Mouse (Mus musculus) right cerebral cortex, postnatal 36 days (tissue): ENCODE measurements at regions not wholly inside any gene's neighbourhood (a gene's known extent, or its start where the extent isn't known, plus 50 kb on each side); places are given as distances from the start of the nearest gene placed in this dataset.
A peak's percentile ranks its signal among the peaks of the same experiment; 100 is the strongest.

Source experiments
- DNase-seq, 2 experiments: peaks; one replicate each; pipeline ENCODE4 v3.0.0; 2022; ENCODE audit warnings: low spot score in 2 of 2, mixed read lengths in 1 of 2

DNA sequence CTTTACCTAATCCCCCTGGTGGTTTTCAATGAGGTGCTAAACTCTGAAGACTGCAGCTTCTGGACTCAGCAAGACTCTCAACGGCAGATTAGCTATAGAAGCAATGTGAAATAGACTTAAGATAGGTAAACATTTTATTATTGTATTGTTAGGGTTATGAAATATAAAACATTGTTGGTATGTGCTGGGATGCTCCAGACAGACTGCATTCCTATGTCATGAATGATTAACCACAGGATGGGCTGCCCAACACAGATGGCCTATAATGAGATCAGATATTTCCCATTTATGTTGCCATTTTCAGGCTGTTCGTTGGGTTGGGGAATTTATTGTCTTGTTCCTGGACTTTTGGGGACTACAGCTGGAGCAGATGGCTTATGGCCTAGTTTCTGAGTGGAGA lies 1711.3 kb upstream of the Cdh20 start:
- no peak for DNase-seq

GRCm38 (mm10) chr1:103071045-103071444 lies 1697.3 kb upstream of the Cdh20 start:
- DNase-seq: peak in 1 of 2 experiments; percentile 1

DNA sequence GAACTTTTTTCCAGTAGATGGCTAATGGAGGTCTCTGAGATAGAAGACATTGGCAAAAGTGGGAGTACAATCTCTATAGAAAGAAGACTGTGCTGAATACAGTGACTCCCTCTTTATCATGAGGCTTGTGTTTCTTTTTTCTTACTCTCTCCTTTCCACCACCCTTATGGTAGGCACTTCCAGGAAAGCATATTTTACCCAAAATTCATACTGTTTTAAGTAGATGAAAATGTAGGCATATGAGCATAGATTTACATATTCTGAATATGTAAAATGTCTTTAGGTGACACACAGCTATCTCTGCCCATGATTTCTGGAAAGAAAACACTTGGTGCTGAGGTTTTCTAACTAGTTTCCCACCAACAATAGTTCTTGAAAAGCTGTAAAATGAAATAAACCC lies 1691.7 kb upstream of the Cdh20 start:
- no peak for DNase-seq

DNA sequence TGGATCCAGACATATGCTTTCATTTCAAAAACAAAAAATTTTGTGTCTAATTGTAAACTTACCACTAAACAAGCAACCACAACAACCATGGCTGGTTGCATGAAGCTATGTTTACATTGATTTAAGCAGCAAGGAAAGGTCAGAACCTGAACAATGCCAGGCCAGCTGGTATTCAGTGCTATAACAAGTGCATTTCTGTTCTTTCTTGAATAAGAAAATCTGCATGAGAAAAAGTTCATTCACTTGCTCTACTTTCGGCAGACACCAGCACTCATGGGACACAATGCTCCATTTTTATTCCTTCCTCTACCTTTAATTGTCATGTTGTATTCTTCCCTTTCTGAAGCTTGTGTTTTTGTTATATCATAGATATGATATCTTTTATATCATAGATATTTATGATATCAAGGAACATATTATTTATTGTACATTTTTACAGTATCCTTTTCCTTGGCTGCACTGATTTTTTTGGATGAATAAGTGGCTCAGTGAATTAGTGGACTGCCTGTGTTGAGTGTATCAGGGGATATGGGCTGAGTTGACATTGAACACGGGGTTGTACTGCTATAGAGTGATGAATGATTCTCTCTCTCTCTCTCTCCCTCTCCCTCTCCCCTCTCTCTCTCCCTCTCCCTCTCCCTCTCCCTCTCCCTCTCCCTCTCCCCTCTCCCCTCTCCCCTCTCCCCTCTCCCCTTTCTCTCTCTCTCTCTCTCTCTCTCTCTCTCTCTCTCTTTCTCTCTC lies 1674.3 kb upstream of the Cdh20 start:
- no peak for DNase-seq
